13 mouse cellular contexts compared by ENCODE assay signal in genomic region chr2:52603421-52603820, GRCm38 (mm10).
DNase-seq lines count a peak whose midpoint lies in the region; ATAC-seq and TF ChIP-seq lines count a peak whose summit lies in the region.
"Had no signal": no experiment of that assay in that cellular context is flagged by ENCODE, and none has a peak within 500 bp of the region (broad histone marks: within the 10 kb centered on the region; RNA-seq: fewer than 3 reads in every experiment).

No protein-coding gene starts in this region.

- no peak overlapping the region for H3K4me3 ChIP-seq in forebrain, embryonic 11.5 days (ENCODE audit: low read depth, low read length)
- H3K4me3 ChIP-seq in forebrain, embryonic 12.5 days (replicated peaks), result no peak overlapping the region
- no peak overlapping the region for H3K4me3 ChIP-seq in lung, embryonic 14.5 days (ENCODE audit: low read depth, low read length)
- no peak overlapping the region for H3K4me3 ChIP-seq in stomach, embryonic 16.5 days (replicated peaks; ENCODE audit: low read length)
- no peak overlapping the region for H3K4me3 ChIP-seq in layer of hippocampus, adult 2 months
- H3K4me3 ChIP-seq: forebrain, embryonic 13.5 days; midbrain, embryonic 15.5 days had no signal

- no peak overlapping the region for H3K27ac ChIP-seq in forebrain, embryonic 11.5 days (ENCODE audit: low read depth, low read length)
- no peak overlapping the region for H3K27ac ChIP-seq in forebrain, embryonic 12.5 days
- H3K27ac ChIP-seq in lung, embryonic 14.5 days (ENCODE audit: low read depth), result no peak overlapping the region
- no peak overlapping the region for H3K27ac ChIP-seq in stomach, embryonic 16.5 days (ENCODE audit: low read length)
- H3K27ac ChIP-seq in layer of hippocampus, adult 2 months, result no peak overlapping the region
- H3K27ac ChIP-seq: forebrain, embryonic 13.5 days; midbrain, embryonic 15.5 days had no signal

- H3K4me1 ChIP-seq in forebrain, embryonic 11.5 days (replicated peaks; ENCODE audit: control insufficient read depth, insufficient read depth, low read length), result no peaks in the 10 kb centered on the region
- H3K4me1 ChIP-seq in forebrain, embryonic 12.5 days, result peaks cover 7% of the 10 kb centered on the region; the same call in 1 of the 2 replicates
- H3K4me1 ChIP-seq in lung, embryonic 14.5 days (ENCODE audit: insufficient read depth), result no peaks in the 10 kb centered on the region; the same call in 1 of the 2 replicates
- no peaks in the 10 kb centered on the region for H3K4me1 ChIP-seq in stomach, embryonic 16.5 days (ENCODE audit: control insufficient read depth, insufficient read depth, low read length)

- no peak for TF ChIP-seq CTCF in lung, embryonic 14.5 days (IDR thresholded peaks at IDR 0.05; ENCODE audit: low read depth)
- TF ChIP-seq CTCF in layer of hippocampus, adult 2 months (conservative IDR thresholded peaks at IDR 0.05), result no peak

- no peaks in the 10 kb centered on the region for H3K9me3 ChIP-seq in forebrain, embryonic 11.5 days (ENCODE audit: control insufficient read depth, low read length)
- H3K9me3 ChIP-seq in forebrain, embryonic 12.5 days, result no peaks in the 10 kb centered on the region
- H3K9me3 ChIP-seq in lung, embryonic 14.5 days (ENCODE audit: low read depth, low read length), result no peaks in the 10 kb centered on the region
- H3K9me3 ChIP-seq in stomach, embryonic 16.5 days (replicated peaks; ENCODE audit: control insufficient read depth, low read length), result no peaks in the 10 kb centered on the region
- H3K9me3 ChIP-seq: forebrain, embryonic 13.5 days; G1E; midbrain, embryonic 15.5 days had no signal

- no peaks in the 10 kb centered on the region for H3K36me3 ChIP-seq in forebrain, embryonic 11.5 days (ENCODE audit: control insufficient read depth, insufficient read depth, low read length)
- H3K36me3 ChIP-seq in forebrain, embryonic 12.5 days (replicated peaks), result no peaks in the 10 kb centered on the region
- H3K36me3 ChIP-seq in lung, embryonic 14.5 days (ENCODE audit: insufficient read depth), result no peaks in the 10 kb centered on the region
- H3K36me3 ChIP-seq in stomach, embryonic 16.5 days (ENCODE audit: control insufficient read depth, insufficient read depth, low read length), result no peaks in the 10 kb centered on the region
- H3K36me3 ChIP-seq: G1E; midbrain, embryonic 15.5 days had no signal

- ATAC-seq in forebrain, embryonic 11.5 days (replicated peaks; ENCODE audit: low FRiP score), result no peak
- no peak for ATAC-seq in forebrain, embryonic 12.5 days (ENCODE audit: low FRiP score)
- ATAC-seq in lung, embryonic 14.5 days (ENCODE audit: insufficient read depth), result peak; percentile 44
- ATAC-seq in stomach, embryonic 16.5 days (ENCODE audit: insufficient read depth, low FRiP score), result 0 out of 2 replicates have a peak, but pooled peaks have one; percentile 22
- ATAC-seq: forebrain, embryonic 13.5 days; intestine, postnatal 0 days; midbrain, embryonic 15.5 days had no signal

- 85% methylated on average over 6 of the region's 6 CpGs for WGBS in forebrain, embryonic 11.5 days
- WGBS in forebrain, embryonic 12.5 days, result 73% methylated on average over 6 of the region's 6 CpGs
- 40% methylated on average over 6 of the region's 6 CpGs for WGBS in lung, embryonic 14.5 days
- 52% methylated on average over 6 of the region's 6 CpGs for WGBS in stomach, embryonic 16.5 days

- H3K9ac ChIP-seq in forebrain, embryonic 11.5 days (ENCODE audit: low read length), result no peak overlapping the region
- no peak overlapping the region for H3K9ac ChIP-seq in forebrain, embryonic 12.5 days
- H3K9ac ChIP-seq in lung, embryonic 14.5 days, result no peak overlapping the region
- 0 out of 2 replicates have a peak overlapping the region, but pooled peaks have one; percentile 18 for H3K9ac ChIP-seq in stomach, embryonic 16.5 days (ENCODE audit: low read length)
- H3K9ac ChIP-seq: forebrain, embryonic 13.5 days; midbrain, embryonic 15.5 days had no signal

- peak; percentile 29 for DNase-seq in forebrain, embryonic 11.5 days (ENCODE audit: low spot score)
- DNase-seq in ovary, postnatal 14 days (ENCODE audit: low spot score), result peak; percentile 37
- DNase-seq in ovary, postnatal 10 days (ENCODE audit: low spot score), result no peak
- DNase-seq in lung, embryonic 14.5 days, result peak; percentile 53
- DNase-seq in adrenal gland, adult 8-10 months, result no peak
- DNase-seq in layer of hippocampus, adult 2 months (ENCODE audit: low spot score in 2 of 2), result no peak
- DNase-seq: gastrocnemius, postnatal 36 days had no signal

- H3K27me3 ChIP-seq in forebrain, embryonic 11.5 days (ENCODE audit: control insufficient read depth, insufficient read depth, low read length), result no peaks in the 10 kb centered on the region
- H3K27me3 ChIP-seq in forebrain, embryonic 12.5 days, result no peaks in the 10 kb centered on the region
- H3K27me3 ChIP-seq in lung, embryonic 14.5 days (ENCODE audit: insufficient read depth, low read length), result no peaks in the 10 kb centered on the region
- H3K27me3 ChIP-seq in stomach, embryonic 16.5 days (ENCODE audit: control insufficient read depth, insufficient read depth, low read length), result no peaks in the 10 kb centered on the region
- H3K27me3 ChIP-seq: forebrain, embryonic 13.5 days; midbrain, embryonic 15.5 days had no signal

- H3K4me2 ChIP-seq in forebrain, embryonic 11.5 days (ENCODE audit: low read depth, low read length, severe bottlenecking), result no peak overlapping the region
- H3K4me2 ChIP-seq in forebrain, embryonic 12.5 days, result no peak overlapping the region
- no peak overlapping the region for H3K4me2 ChIP-seq in lung, embryonic 14.5 days
- no peak overlapping the region for H3K4me2 ChIP-seq in stomach, embryonic 16.5 days (ENCODE audit: low read depth, low read length)
- H3K4me2 ChIP-seq: forebrain, embryonic 13.5 days; midbrain, embryonic 15.5 days had no signal

Comparison
In these comparisons a context has a peak if more than half of its experiments do, and no peak if none do; other contexts are left out.
1. DNase-seq: peak in forebrain, embryonic 11.5 days (single experiment), ovary, postnatal 14 days (single experiment) and lung, embryonic 14.5 days (single experiment); none in ovary, postnatal 10 days (single experiment), adrenal gland, adult 8-10 months (single experiment) and layer of hippocampus, adult 2 months (0 of 2).
2. ATAC-seq: peak in lung, embryonic 14.5 days (single experiment) and stomach, embryonic 16.5 days (single experiment); none in forebrain, embryonic 11.5 days (single experiment) and forebrain, embryonic 12.5 days (single experiment).